Comparison of ENCODE assay signal across 26 mouse cellular contexts in the genomic region with DNA sequence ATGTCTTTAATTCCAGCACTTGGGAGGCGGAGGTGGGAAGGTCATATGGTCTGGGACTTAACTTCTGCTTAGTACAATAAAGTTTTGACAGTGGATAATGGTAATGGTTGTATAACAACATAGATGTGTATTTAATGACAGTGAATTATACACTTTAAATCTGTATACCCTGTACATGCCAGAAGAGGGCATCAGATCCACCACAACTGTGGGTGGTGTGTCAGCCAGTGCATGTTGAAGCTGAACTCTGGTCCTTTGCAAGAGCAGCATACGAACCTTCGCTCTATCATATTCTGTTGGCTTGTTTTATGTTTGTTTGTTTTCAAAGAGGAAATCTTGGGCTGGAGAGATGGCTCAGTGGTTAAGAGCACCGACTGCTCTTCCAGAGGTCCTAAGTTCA.
DNase-seq lines count a peak whose midpoint lies in the region; ATAC-seq and TF ChIP-seq lines count a peak whose summit lies in the region.
"Had no signal": no experiment of that assay in that cellular context is flagged by ENCODE, and none has a peak within 500 bp of the region (broad histone marks: within the 10 kb centered on the region; RNA-seq: fewer than 3 reads in every experiment).

No protein-coding gene starts in this region.

- H3K36me3 ChIP-seq in midbrain, postnatal 0 days (ENCODE audit: insufficient read depth, low read length) = no peaks in the 10 kb centered on the region
- no peaks in the 10 kb centered on the region for H3K36me3 ChIP-seq in midbrain, embryonic 16.5 days (ENCODE audit: control insufficient read depth, insufficient read depth, low read length)
- H3K36me3 ChIP-seq in stomach, postnatal 0 days (ENCODE audit: control insufficient read depth, insufficient read depth, low read length) = no peaks in the 10 kb centered on the region
- H3K36me3 ChIP-seq: hindbrain, embryonic 10.5 days; hindbrain, embryonic 15.5 days; liver, embryonic 13.5 days; lung, embryonic 15.5 days; neural tube, embryonic 13.5 days had no signal

- TF ChIP-seq EP300 in stomach, postnatal 0 days (optimal IDR thresholded peaks at IDR 0.05) = no peak

- no peak for DNase-seq in layer of hippocampus, adult 2 months (ENCODE audit: low spot score in 2 of 2)
- DNase-seq in layer of hippocampus, postnatal 36 days = no peak
- DNase-seq in midbrain, postnatal 0 days (ENCODE audit: low spot score) = no peak
- peak; percentile 5 for DNase-seq in MEL-GATA-1-ER (ENCODE audit: extremely low read depth, low read depth)
- no peak for DNase-seq in stomach, postnatal 0 days (ENCODE audit: low spot score)
- DNase-seq in adrenal gland, adult 8-10 months = no peak
- DNase-seq: adrenal gland, adult 2 months; cerebellum, adult 2 months; cerebellum, postnatal 14 days; gastrocnemius, adult 2 months; heart, postnatal 14 days; kidney, adult 9 months; kidney, postnatal 25 days; left cerebral cortex, postnatal 4 days; liver, embryonic 13.5 days; lung, postnatal 36 days; right cerebral cortex, postnatal 4 days had no signal

- H3K27ac ChIP-seq in layer of hippocampus, adult 2 months = no peak overlapping the region
- H3K27ac ChIP-seq in midbrain, postnatal 0 days (ENCODE audit: low read depth, low read length) = no peak overlapping the region
- no peak overlapping the region for H3K27ac ChIP-seq in midbrain, embryonic 16.5 days (ENCODE audit: low read length)
- H3K27ac ChIP-seq in stomach, postnatal 0 days (replicated peaks) = no peak overlapping the region
- H3K27ac ChIP-seq: gastrocnemius, adult 2 months; hindbrain, embryonic 10.5 days; hindbrain, embryonic 15.5 days; liver, embryonic 13.5 days; lung, embryonic 15.5 days; neural tube, embryonic 13.5 days had no signal

- peak; percentile 40 for TF ChIP-seq CTCF in layer of hippocampus, adult 2 months (conservative IDR thresholded peaks at IDR 0.05)
- TF ChIP-seq CTCF in midbrain, postnatal 0 days (IDR thresholded peaks at IDR 0.05) = peak; percentile 12; the same call in 1 of the 2 replicates
- TF ChIP-seq CTCF in stomach, postnatal 0 days (IDR thresholded peaks at IDR 0.05; ENCODE audit: low read depth) = peak; percentile 27; the same call in 1 of the 2 replicates

- no peak overlapping the region for H3K4me3 ChIP-seq in layer of hippocampus, adult 2 months
- no peak overlapping the region for H3K4me3 ChIP-seq in midbrain, postnatal 0 days (ENCODE audit: low read depth, low read length)
- H3K4me3 ChIP-seq in midbrain, embryonic 16.5 days (ENCODE audit: low read depth, low read length) = no peak overlapping the region
- H3K4me3 ChIP-seq in stomach, postnatal 0 days (ENCODE audit: low read depth, low read length) = no peak overlapping the region
- H3K4me3 ChIP-seq: gastrocnemius, adult 2 months; hindbrain, embryonic 10.5 days; hindbrain, embryonic 15.5 days; liver, embryonic 13.5 days; lung, embryonic 15.5 days; neural tube, embryonic 13.5 days had no signal

- no peaks in the 10 kb centered on the region for H3K4me1 ChIP-seq in midbrain, postnatal 0 days (ENCODE audit: insufficient read depth, low read length)
- no peaks in the 10 kb centered on the region for H3K4me1 ChIP-seq in midbrain, embryonic 16.5 days (ENCODE audit: control insufficient read depth, insufficient read depth, low read length)
- no peaks in the 10 kb centered on the region for H3K4me1 ChIP-seq in stomach, postnatal 0 days (replicated peaks; ENCODE audit: control insufficient read depth, insufficient read depth)
- H3K4me1 ChIP-seq: hindbrain, embryonic 15.5 days; liver, embryonic 13.5 days; neural tube, embryonic 13.5 days had no signal

- no peaks in the 10 kb centered on the region for H3K9me3 ChIP-seq in midbrain, postnatal 0 days (ENCODE audit: low read length)
- no peaks in the 10 kb centered on the region for H3K9me3 ChIP-seq in midbrain, embryonic 16.5 days (replicated peaks; ENCODE audit: control insufficient read depth, low read length, poor library complexity, severe bottlenecking)
- H3K9me3 ChIP-seq in stomach, postnatal 0 days (ENCODE audit: control insufficient read depth, low read length) = no peaks in the 10 kb centered on the region
- H3K9me3 ChIP-seq: hindbrain, embryonic 10.5 days; hindbrain, embryonic 15.5 days; liver, embryonic 13.5 days; lung, embryonic 15.5 days; neural tube, embryonic 13.5 days had no signal

- no peak for ATAC-seq in midbrain, postnatal 0 days (ENCODE audit: low FRiP score)
- no peak for ATAC-seq in midbrain, embryonic 16.5 days
- no peak for ATAC-seq in stomach, postnatal 0 days (ENCODE audit: low FRiP score, low TSS enrichment)
- ATAC-seq in megakaryocyte-erythroid progenitor cell, adult 5-6 weeks (replicated peaks; ENCODE audit: low FRiP score, low TSS enrichment, poor library complexity, severe bottlenecking) = no peak
- ATAC-seq: activated CD4-positive, CD25-positive, alpha-beta regulatory T cell, adult 4 months; forebrain, embryonic 14.5 days; inflammation-experienced regulatory T-cells, adult 6 months had no signal

- no peak overlapping the region for H3K9ac ChIP-seq in midbrain, postnatal 0 days (replicated peaks; ENCODE audit: low read length, poor library complexity, severe bottlenecking)
- no peak overlapping the region for H3K9ac ChIP-seq in midbrain, embryonic 16.5 days (ENCODE audit: low read depth, low read length)
- no peak overlapping the region for H3K9ac ChIP-seq in stomach, postnatal 0 days (ENCODE audit: low read length)
- H3K9ac ChIP-seq: hindbrain, embryonic 15.5 days; liver, embryonic 13.5 days; lung, embryonic 15.5 days; neural tube, embryonic 13.5 days had no signal

- H3K27me3 ChIP-seq in midbrain, postnatal 0 days (ENCODE audit: insufficient read depth, low read length) = no peaks in the 10 kb centered on the region
- no peaks in the 10 kb centered on the region; the same call in 1 of the 2 replicates for H3K27me3 ChIP-seq in midbrain, embryonic 16.5 days (ENCODE audit: control insufficient read depth, insufficient read depth, low read depth, low read length)
- no peaks in the 10 kb centered on the region; the same call in 1 of the 2 replicates for H3K27me3 ChIP-seq in stomach, postnatal 0 days (ENCODE audit: control insufficient read depth, insufficient read depth, low read length)
- H3K27me3 ChIP-seq: hindbrain, embryonic 15.5 days; neural tube, embryonic 13.5 days had no signal

- H3K4me2 ChIP-seq in midbrain, postnatal 0 days (ENCODE audit: low read depth, low read length, poor library complexity, severe bottlenecking) = no peak overlapping the region
- H3K4me2 ChIP-seq in midbrain, embryonic 16.5 days (ENCODE audit: low read length) = no peak overlapping the region
- H3K4me2 ChIP-seq in stomach, postnatal 0 days (replicated peaks; ENCODE audit: low read depth) = no peak overlapping the region
- H3K4me2 ChIP-seq: hindbrain, embryonic 15.5 days; liver, embryonic 13.5 days; lung, embryonic 15.5 days; neural tube, embryonic 13.5 days had no signal

- 89% methylated on average over 4 of the region's 4 CpGs for WGBS in midbrain, postnatal 0 days
- WGBS in midbrain, embryonic 16.5 days = 91% methylated on average over 4 of the region's 4 CpGs
- 89% methylated on average over 4 of the region's 4 CpGs for WGBS in stomach, postnatal 0 days
